Mouse (Mus musculus) thymus, postnatal 14 days (tissue): Measurements from ENCODE around the gene Serp2.
"Not testable (repeated sequence)": the region's sequence is repeated elsewhere in the genome, so short reads cannot be mapped to it uniquely, and the experiment has no call there.

ENCODE experiments used
- DNase-seq: peaks from one replicate; pipeline ENCODE4 v3.0.0; 2021

Serp2 gene

GRCm38 (mm10) chr14:76569271-76569961 is 12.7 kb upstream of the Serp2 start:
- DNase-seq: peak; percentile 41

- no peak for DNase-seq
These were observed 11.9 kb upstream of the Serp2 start for GRCm38 (mm10) chr14:76568548-76568947.

- no peak for DNase-seq
These were observed 10.6 kb upstream of the Serp2 start for GRCm38 (mm10) chr14:76567280-76567679.

GRCm38 (mm10) chr14:76566711-76567110 is 10.0 kb upstream of the Serp2 start:
- DNase-seq: peak; percentile 65

GRCm38 (mm10) chr14:76566193-76566592 is 9.5 kb upstream of the Serp2 start:
- DNase-seq: no peak

- no peak for DNase-seq
These were observed 2.5 kb upstream of the Serp2 start for GRCm38 (mm10) chr14:76559208-76559607.

- not testable (repeated sequence) for DNase-seq
These were observed 1.5 kb upstream of the Serp2 start for GRCm38 (mm10) chr14:76558171-76558570.

GRCm38 (mm10) chr14:76556031-76556851 is 448 bp downstream of the Serp2 start:
- DNase-seq: peak; percentile 79

GRCm38 (mm10) chr14:76555263-76556030 is 1.2 kb downstream of the Serp2 start:
- DNase-seq: no peak

GRCm38 (mm10) chr14:76544136-76544535 is 12.6 kb downstream of the Serp2 start:
- no peak for DNase-seq

- DNase-seq: no peak
These were observed 15.3 kb downstream of the Serp2 start for GRCm38 (mm10) chr14:76541341-76541740.

- DNase-seq: no peak
These were observed 16.6 kb downstream of the Serp2 start for GRCm38 (mm10) chr14:76540005-76540670.

- DNase-seq: no peak
These were observed 19.8 kb downstream of the Serp2 start for GRCm38 (mm10) chr14:76536921-76537320.

- DNase-seq: no peak
These were observed 21.6 kb downstream of the Serp2 start for GRCm38 (mm10) chr14:76535096-76535495.

GRCm38 (mm10) chr14:76533170-76533815 is 23.4 kb downstream of the Serp2 start:
- peak; percentile 16 for DNase-seq

- DNase-seq: peak; percentile 73
These were observed 24.2 kb downstream of the Serp2 start for GRCm38 (mm10) chr14:76532257-76533169.

GRCm38 (mm10) chr14:76531027-76531660 is 25.5 kb downstream of the Serp2 start:
- no peak for DNase-seq

- DNase-seq: no peak
These were observed 28.0 kb downstream of the Serp2 start for GRCm38 (mm10) chr14:76528641-76529040.

GRCm38 (mm10) chr14:76527758-76528313 is 28.9 kb downstream of the Serp2 start:
- DNase-seq: no peak

- no peak for DNase-seq
These were observed 29.5 kb downstream of the Serp2 start for GRCm38 (mm10) chr14:76527030-76527719.
